Mouse (Mus musculus) G1E (cell line): ENCODE measurements at regions not wholly inside any gene's neighbourhood (a gene's known extent, or its start where the extent isn't known, plus 50 kb on each side); places are given as distances from the start of the nearest gene placed in this dataset.

ENCODE experiments used
- CTCF ChIP-seq: IDR thresholded peaks from 2 replicates; pipeline ENCODE4 v1.5.1; 2012; ENCODE audit warnings: low read depth, low read length, inconsistent platforms, mixed read lengths
- GATA1 ChIP-seq: IDR thresholded peaks from 2 replicates; pipeline ENCODE4 v1.6.1; 2012; ENCODE audit warnings: borderline replicate concordance, low read length, inconsistent platforms, mixed read lengths

GRCm38 (mm10) chr3:15132136-15132535, 200.0 kb downstream of the Gm9733 start:
- no peak for TF ChIP-seq CTCF
- no peak for TF ChIP-seq GATA1
